Mouse (Mus musculus) ES-Bruce4 (cell line): Measurements from ENCODE around the gene Plekha6.

Experiments used
- CTCF ChIP-seq: IDR thresholded peaks from one replicate; pipeline ENCODE4 v1.8.1; 2011; ENCODE audit warnings: low read depth, low read length
- EP300 ChIP-seq: IDR thresholded peaks from 2 replicates; pipeline ENCODE4 v1.6.1; 2011; ENCODE audit warnings: low read depth, low read length; ENCODE audit not compliant: insufficient read depth

DNA sequence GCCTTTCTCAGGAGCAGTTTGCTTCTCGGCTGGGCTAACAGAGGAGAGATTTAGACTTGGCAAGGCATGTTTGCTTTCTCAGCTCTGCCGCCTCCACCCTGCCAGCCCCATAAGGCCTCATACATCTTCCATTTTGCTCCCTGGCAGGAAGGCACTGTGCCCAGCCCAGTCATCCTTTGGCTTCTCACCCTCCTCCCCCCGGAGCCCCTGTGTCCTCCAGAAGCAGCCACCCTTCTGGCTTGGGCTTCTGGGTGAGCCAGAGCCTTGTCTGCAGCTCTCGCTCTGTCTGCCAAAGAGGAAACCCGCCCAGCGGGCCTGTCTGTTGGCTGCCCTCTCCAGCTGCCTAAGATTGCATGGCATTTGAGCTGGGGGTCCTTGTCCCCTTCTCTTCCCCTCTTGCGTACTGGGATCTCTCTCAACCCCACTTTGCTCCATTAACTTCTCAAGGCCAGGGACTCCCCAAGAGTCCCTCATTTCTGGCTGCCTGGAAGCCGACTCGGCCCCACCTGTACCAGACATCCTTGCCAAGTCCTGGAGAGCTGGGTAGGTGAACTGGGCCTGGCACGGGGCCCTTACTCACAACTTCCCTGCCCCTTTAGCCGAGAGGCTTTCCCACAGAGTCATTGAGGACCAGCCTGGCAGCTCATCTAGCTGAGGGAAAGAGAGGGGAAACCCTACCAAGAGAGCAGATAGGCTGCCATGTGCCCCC, 14.9 kb downstream of the Plekha6 start:
- TF ChIP-seq CTCF (no peak), EP300 (no peak)
